In the genomic region with DNA sequence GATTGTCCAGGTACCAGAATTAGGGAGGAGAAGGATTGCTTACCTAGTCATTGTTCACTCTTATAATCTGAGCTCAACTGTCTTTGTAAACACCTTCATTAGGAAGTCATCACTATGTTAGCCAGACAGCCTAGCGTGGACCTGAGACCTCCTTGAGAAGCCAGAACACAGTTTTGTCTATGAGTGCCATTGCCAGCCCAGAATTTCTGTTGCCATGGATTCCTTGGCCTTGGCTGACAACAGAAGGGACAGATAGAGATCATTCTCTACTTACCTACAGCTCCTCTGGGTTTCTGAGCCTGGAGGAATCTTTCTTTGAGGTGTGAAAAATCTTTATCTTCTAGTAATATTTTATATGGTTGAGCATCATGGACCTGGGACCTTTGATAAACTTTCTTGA, we compare ENCODE assay signal across 14 mouse cellular contexts.
"Had no signal": no experiment of that assay in that cellular context is flagged by ENCODE, and none has a peak within 500 bp of the region (broad histone marks: within the 10 kb centered on the region; RNA-seq: fewer than 3 reads in every experiment).

No protein-coding gene starts in this region.

- DNase-seq: cerebellum, adult 2 months; cerebellum, adult 8-10 months; cerebellum, adult 9-10 months; cerebellum, adult 9-11 months; embryo, embryonic 11 days; forebrain, postnatal 0 days; gastrocnemius, adult 2 months; gastrocnemius, postnatal 10 days; gastrocnemius, postnatal 14 days; gastrocnemius, postnatal 25 days; gastrocnemius, postnatal 36 days; heart, adult 11 months; heart, adult 18-20 months; heart, adult 2 months had no signal
